Mouse (Mus musculus) adrenal gland, adult 18-20 months (tissue): ENCODE measurements around the gene Mpg. TPM values are rescaled to one million over a fixed set of nuclear protein-coding genes. Genes with fewer than 3 reads are reported as not detected.
"Not testable (repeated sequence)": the region's sequence is repeated elsewhere in the genome, so short reads cannot be mapped to it uniquely, and the experiment has no call there.

ENCODE experiments used
- DNase-seq, 2 experiments: peaks; one replicate each; pipeline ENCODE4 v3.0.0; 2021 to 2022; ENCODE audit warnings: low spot score in 2 of 2
- total RNA-seq, 2 experiments: library from RNA; stranded (reverse); gene quantifications; 1 replicate in 1 of 2; 2 replicates in 1 of 2; pipeline ENCODE4 v1.2.3; 2021

The Mpg gene
- total RNA-seq, 2 experiments from 2014 or later = 17.1 to 20.3 TPM

DNA sequence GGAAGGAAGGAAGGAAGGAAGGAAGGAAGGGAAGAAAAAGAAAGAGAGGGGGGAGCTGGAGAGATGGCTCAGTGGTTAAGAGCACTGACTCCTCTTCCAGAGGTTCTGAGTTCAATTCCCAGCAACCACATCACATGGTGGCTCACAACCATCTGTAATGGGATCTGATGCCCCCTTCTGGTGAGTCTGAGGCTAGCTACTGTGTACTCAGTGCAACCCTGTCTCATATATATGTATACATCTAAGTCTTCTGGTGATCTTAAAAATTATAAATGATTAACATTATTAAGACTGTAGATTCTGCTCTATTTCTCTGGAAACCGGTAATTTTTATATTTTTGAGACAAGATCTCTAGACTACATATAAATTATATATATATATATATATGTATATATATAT lies 25.3 kb upstream of the Mpg start:
- DNase-seq = not testable (repeated sequence)

DNA sequence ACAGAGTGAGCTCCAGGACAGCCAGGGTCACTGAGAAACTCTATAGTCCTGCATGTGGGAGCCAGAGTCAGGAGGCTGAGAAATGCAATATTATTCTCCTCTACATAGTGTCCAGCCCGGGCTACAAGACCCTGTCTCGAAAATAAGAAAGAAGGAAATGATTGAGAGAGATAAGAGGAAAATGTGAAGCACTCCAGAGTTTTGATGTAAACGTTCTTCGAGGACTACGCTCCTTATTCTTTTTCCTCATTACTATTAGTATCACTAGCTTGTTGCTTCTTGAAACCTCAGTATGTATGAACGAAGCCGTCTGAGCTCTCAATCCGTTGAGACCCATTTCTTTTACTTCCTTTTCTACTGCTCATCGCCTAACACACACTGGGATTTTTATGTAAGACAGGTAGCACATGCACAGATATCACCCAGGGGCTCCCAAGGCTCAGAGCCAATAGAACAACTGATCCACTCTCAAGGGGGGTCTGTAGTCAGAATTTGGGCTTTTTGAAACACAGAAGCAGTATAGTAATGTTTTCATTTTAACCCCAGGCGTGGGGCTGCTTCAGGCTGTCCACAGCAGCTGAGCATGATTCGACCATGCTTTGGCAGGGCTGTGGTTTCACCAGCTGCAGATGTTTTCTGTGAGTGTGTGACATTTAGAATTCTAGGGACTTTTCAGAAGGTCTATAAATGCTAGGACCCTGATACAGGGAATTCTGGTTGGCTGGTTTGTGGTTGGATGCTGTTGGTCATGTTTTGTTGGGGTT lies 24.2 kb upstream of the Mpg start:
- DNase-seq = no peak

DNA sequence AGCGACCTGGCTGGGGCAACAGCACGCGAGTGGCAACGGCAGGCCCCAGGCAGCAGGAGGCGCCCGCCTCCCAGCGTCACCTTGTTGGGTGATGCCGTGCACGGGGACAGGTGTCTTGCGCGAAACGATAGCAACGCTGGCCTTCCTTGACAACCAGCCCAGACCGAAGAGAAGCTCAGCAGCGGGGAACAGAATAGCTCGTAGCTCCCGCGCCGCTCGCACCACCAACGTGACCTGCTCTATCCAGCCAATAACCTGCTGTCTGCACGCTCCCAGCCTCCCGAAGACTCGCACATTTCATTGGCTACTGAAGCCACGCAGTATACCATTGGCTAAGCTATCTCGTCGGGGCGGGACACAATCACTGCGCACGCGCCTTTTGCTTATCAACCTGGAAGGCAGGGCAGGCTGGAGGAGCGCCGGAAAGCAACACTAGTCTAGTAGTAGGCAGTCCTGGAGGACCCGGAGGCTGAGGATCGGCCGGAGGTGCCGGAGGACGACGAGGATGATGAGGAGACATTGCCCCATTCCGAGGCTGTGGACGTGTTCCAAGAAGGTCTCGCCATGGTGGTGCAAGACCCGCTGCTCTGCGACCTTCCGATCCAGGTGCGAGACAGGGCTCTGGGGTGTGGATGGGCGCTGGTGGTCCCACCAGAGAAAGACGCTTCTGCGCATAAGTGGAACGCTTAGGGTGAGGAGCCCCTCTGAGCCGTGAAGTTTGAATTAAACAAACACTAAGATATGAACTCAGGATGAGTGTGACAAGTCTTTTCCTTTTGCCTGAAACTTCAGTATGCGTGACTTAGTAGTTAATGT lies 21.0 kb upstream of the Mpg start, which contains the start of gene Snrnp25:
Gene Snrnp25, plus strand, starts transcription at position 358 of the 816 bp plus-strand sequence.
- DNase-seq = peak; percentile 88 to 90

DNA sequence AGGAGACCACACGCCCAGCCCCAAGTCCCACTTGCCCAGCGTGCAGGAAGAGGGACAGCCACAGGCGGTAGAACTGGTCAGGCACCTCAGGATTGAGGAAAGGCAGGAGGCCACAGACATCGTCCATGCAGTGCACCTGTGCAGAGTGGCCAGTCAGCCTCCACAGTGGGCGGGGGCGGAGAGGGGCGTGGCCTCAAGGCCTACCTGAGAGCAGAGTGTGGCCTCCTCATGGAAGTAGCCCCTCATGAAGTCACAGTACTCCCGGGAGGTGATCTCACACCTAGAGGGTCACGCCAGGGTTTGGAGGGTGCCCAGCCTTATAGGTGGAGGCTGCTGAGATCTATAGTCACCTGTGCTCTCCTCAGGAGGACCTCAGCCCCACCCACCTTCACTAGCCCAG lies 15.7 kb upstream of the Mpg start:
- no peak for DNase-seq

DNA sequence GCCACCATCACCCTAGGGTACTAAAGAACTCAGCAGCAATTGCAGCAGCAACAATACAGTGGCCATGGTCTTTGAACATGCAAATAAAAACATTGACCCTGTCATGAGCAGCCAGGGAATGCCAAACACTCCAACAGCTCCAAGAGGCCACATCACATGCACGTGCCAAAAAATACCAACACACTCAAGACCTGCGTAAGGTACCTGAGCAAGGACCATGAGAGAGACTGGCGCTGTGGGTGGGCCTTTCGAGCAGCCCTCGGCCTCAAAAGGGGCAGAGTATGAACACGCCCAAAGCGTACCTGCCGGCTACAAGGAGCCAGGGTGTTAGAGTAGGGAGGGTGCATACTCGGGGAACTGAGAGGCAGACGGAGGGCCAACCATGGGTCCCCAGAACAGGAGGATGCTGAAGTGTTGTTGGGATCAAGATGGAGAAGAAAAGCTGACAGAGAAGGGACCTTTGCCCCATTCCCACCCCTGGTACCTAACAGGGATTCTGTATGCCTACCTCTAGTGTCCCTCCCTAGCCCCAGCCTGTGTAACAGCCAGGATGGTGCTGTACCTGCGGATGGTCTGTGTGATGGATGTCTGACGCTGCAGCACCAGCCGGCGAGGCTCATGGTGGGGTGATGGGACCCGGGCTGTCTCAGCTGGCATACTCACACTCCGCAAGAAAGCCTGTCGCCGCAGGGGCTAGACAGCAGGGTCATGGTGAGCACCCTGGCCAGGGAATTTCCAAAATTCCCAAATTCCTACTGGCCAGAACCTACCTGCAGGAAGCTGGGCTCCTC lies 10.7 kb upstream of the Mpg start:
- DNase-seq = no peak

DNA sequence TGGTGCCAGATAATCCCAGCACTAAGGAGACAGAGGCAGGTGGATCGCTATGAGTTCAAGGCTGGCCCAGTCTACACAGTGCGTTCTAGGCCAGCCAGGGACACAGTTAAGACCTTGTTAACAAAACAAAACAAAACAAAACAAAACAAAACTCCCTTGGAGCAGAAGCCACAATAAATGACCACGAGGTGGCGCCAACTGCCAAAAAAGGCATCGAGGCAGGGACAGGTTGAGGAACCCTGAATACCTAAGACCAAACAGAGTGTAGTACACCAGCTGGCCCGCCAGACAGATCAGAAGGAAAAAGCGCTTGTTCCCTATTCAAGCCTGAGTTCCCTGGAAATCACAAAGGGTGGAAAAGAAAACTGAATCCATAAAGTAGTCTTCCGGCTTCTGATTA lies 9.5 kb upstream of the Mpg start:
- peak; percentile 71 to 77 for DNase-seq

DNA sequence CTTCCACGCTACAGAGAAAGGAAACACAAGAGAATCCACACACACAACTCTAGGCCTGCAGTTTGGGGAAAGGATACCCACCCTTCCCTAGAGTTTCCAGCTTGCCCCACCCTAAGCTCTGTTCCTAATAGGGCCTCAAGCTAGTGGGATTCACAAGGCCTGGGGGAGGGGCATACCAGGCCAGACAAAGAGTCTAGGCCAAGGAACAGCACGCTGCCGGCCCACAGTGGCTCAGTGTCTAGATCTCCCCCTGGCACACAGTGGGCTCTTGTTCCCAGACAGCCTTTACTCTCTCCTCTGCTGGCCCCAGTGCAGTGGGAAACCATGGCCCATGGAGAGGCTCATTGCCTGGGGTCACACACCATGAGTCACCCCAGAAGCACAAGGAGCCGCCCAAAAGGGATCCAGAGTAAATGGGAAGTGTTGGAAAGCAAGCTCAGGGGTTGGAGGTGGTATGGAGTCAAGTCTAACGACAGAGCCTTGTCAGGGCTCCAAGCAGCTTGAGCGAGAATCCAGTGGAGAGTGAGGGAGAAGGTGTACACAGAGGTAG lies 7.7 kb upstream of the Mpg start:
- no peak for DNase-seq

DNA sequence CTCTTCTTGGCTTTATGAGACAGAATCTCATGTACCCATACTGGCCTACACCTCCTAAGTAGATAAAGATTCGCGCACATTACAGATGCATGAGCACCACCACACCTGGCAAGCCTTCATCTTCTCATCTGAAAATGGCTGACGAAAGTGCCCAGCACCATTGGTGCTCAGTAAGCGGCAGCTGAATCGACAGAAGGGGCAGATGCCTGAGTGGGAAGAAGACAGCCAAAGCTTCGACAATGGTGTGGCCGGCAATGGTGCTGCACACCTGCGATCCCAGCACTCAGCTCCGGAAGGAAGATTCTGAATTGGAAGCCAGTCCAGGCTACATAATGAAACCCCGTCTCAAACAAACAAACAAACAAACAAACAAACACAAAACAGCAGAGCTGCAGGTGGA lies 7.0 kb upstream of the Mpg start:
- no peak for DNase-seq

DNA sequence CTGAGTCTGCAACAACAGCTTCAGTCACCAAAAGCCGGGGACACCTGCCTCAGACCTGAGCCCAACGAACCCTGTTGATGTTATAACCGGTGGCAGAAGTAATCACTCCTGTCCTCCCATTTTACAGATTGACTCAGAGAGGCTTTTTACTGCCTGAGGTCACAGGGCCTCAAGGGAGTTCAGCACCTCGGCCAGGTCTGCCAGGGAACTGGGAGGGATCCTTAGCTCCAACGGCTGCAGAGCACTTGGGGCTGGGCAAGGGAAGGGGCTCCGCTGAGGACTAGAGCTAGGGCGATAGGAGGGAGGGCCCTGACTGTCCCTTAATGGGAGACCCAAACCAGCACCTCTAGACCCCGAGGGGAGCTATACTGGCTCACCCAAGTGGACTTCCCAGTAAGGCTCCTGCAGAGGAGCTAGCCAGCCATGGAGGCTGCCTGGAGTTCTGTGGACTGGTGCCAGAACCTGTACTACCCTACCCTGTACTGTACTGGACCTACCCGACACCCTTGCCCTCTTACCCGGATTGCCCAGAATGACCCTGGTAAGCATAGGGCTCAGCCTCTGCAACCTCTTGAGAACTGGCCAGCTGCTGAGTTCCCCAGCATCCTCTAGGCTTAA lies 5.6 kb upstream of the Mpg start:
- DNase-seq = no peak

DNA sequence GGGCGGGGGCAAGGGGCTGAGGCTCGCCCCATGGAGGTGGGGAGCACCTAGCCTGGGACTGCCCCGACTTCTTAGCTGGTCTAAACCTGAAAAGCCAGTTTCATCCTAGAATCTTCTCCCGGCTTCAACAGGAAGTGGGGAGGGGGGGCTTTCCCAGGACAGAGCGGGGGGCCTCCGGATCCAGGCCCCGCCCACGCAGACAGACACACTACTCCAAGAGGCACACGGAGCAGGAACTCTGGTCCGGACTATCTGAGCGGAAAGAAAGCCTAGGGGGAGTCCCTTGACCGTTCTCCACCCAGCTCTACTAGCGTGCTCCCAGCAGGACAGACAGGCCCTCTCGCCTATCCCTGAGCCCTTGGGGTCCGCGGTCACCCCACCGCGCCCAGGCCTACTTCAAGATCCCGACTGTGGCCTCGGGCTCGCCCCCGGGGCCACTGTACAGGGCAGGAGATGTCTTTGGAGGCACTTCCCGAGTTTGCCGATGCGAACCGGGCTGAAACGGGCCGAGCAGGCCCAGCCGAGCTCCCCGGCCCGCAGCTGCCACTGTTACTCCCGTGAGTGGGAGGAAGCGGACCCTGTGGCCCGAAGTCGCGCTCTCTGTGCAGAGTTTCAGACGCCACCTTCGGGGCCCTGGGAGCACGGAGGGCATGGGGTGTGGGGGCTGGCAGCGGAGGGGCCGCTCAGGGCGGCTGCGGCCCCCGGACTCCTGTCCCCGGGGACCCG lies 4.9 kb upstream of the Mpg start:
- DNase-seq = peak; percentile 56 to 58

DNA sequence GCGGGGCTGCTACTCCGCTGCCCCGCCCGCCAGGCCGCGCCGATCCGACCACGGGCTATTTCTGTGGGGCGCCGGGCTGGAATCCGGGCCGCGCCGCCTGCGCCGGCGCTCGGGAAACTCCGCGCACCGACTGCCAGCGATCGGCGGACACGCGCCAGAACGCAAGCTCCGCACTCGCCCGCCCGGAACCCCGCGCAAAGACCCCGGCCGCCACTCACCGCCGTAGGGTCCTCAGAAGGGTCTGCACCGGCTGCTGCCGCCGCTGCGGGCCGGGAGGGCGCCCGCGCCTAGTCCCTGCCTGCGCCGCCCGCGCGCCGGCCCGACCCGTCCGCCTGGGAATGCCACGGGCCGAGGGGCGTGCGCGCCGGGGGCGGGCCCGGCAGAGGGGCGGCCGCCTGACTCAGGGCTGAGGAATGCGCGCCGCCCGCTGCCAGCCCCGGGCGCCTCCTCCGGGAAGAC lies 4.3 kb upstream of the Mpg start, which contains the start of gene Rhbdf1:
Gene Rhbdf1, minus strand, starts transcription at position 350 of the 459 bp plus-strand sequence.
- DNase-seq = peak; percentile 74 to 76

DNA sequence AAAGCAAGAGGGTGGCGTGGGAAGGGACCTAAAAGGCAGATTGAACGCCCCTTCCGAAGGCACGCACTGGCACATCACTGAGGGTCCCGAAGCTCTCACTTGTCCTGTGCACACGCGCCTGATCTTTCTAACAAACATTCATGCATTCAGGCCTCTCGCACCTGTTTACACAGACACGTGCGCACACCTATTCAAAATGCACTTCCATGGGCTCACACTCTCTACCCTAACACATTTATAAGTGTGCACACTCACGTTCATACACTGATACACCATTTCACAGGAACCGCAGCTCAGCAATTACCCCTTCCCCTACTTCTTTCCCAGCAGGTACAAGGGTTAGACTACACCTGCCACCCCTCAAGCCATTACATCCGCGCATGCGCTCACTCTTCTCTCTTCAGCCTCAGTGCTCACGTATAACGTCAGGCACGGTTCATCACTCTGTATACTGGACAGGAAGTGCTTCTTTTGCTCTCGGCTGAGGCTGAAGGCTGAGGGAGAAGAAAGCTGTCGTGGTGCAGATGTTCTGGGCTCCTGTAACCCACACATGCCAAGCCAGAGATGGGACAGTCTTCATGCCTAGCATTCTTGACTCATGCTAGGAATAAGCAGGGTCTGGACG lies 3.6 kb upstream of the Mpg start:
- DNase-seq = no peak

DNA sequence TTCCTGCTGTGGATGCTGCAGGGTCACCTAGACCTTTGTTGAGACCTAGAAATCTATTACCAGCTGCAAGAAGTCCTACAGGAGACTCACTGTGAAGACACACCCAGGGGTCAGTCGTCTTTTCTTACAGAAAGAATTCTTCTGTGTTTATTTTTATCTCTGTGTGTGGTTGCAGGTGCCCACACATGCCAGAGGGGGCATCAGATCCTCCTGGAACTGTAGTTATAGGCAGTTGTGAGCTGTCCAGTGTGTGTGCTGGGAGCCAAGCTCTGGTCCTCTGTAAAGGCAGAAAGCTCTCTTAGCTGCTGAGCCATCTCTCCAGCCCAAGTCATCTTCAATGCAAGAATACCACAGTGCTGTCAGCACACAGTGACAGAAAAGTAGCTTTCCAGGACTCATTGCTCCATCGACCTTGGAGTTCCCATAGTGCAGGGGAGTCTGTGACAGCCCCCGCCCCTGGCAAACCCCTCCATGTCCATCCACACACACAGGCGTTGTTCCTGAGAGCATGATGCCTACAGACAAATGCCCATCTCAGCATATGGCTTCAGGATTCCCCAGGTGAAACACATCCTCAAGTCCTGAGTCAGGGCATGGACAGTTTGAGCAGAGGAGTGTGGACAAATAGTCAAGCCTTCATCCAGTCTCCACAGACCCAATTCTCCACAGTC lies 2.9 kb upstream of the Mpg start:
- no peak for DNase-seq

DNA sequence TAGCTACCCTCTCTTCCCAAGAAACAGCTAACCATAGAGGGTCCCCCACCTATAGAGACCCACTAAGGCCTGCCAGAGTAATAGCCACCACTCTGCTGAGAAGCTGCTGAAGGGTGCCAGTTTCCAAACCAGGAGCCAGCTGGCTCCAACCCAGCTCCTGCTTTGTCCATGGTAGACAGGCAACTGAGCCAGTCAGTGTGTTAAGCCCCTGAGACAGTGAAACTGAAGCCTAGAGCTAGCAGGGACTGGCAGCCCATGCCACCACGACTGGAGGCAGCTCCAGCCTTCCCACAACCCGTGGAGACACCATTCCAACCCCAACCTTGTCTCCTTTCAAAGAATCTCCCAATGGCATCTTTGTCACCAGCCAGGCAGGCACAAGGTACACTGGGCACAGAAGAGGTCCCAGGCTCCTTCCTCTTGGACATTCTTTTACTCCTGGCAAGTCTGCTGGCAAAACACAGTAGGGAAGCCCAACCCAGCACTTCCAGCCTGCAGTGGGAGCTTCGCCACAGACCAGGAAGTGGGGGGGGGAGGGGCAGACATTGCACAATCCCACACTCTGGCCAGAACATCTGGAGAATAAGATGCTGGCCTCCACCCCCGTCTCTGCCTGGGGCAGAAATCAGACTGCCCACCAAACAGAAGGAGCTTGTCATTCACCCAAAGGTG lies 1.7 kb upstream of the Mpg start:
- DNase-seq = peak; percentile 56 to 70

DNA sequence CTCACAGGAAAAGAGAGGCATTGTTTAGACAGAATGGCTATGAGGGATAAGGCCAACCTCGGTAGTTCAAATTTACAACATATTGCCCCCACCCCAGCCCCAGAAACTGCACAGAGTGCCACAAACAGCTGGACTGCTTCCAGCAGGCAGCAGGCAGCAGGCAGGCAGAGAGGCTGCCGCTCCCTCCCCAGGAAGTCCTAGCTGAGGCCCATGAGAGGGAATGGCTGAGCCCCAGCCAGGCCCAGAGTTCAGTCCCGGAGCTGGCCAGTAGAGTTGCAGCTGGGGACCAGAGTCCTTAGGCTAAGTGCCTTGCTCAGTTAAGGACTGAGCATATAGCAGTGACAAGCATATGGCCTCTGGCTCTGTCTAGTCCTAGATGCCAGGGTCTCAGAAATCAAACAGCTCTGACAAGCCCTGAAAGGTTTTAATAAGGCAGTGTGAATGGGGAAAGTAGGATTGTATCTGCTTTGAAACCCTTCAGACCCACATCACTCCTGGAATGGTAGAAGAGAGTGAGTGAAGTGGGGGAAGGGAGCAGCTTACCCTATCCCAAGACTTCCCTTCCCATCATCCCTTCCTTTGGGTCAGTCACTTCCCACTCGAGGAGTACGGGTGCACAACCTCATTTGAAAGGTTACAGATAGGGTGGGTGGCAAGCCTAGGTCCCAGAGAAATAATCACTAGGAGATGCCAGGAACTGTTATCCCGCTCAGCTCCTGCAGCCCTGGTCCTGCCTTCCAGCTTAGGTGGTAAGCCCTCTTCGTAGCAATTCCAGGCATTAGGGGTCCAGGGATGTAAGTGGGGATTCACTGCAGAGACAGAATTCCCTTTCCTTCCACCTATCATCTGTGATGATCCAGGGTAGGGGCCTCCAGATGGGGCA lies 842 bp upstream of the Mpg start:
- DNase-seq = no peak

DNA sequence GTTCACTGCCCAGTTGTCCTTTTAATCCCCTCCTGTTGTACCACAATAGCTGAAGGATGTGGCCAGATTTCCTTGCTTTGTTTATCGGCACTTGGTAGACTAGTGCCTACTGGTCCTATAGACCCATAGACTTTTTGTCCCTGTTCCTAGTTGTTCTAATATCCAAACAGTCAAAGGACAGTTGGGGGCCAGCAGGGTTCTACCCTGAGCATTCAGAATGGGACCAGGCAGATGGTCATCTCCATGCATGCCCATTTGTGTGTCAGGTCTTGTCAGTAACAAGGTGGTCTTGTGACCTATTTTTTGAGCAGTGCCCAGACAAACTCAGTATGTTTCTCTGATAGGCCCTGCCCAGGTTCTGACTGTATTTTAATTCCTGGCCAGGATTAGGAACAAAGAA lies 736 bp downstream of the Mpg start:
- no peak for DNase-seq

DNA sequence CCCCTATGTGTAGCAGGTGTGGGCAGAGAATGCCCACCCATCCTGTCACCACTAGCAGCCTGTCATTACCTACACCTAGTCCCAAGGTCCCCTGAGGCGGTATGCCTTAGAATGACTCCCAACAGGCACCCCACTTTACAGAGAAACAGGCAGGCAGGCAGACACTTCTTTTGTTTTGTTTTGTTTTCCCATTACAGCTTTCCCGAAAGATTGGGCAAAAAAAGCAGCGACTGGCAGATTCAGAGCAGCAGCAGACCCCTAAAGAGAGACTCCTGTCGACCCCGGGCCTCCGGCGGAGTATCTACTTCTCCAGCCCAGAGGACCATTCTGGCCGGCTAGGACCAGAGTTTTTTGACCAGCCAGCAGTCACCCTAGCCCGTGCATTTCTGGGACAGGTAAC lies 1.2 kb downstream of the Mpg start:
- no peak for DNase-seq
